Mouse (Mus musculus): Measurements from ENCODE around the gene Adam33. TPM values are rescaled to one million over a fixed set of nuclear protein-coding genes. Genes with fewer than 3 reads are reported as not detected.

The Adam33 gene
- total RNA-seq, 2 experiments from 2014 or later = 0.99 to 2.3 TPM

DNA sequence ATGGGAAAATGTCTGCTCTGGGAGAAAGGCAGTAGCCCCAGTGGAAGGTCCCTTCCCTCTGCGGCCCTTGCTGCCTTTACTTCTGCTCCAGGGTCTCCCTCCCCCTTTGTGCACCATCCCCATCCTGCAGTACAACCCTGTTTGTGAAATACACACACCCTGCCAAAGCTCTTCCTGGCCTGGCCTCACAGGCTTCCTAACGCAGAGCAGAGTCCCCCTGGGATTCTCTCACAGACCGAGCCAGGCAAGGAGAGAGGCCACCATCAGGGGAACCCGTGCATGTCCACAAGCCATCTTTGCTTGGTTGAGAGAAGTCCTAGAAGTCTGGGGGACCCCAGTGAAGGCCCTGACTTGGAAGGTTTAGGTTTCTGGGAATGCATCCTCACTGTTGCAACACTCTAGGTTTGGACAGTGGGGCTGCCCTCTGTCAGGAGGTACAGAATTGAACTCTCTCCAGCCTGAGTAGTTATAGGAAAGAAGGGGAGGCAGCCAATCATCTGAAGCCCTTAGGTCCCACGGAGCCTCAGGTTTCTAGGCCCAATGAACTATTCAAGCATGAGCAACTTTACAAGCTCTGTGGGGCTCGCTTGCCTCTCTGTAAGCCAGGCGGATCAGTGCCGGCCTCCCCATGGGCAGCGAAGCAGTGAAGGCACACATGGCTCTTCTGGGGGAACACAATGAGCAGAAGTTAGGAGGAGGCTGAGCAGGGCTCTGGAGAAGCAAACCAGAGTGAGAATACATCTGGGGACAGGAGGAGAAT lies 3.7 kb downstream of the Adam33 start:
- intact Hi-C loops (cut with DNase I) = no loop called here
- DNase-seq (ENCODE audit: low spot score) = no peak

DNA sequence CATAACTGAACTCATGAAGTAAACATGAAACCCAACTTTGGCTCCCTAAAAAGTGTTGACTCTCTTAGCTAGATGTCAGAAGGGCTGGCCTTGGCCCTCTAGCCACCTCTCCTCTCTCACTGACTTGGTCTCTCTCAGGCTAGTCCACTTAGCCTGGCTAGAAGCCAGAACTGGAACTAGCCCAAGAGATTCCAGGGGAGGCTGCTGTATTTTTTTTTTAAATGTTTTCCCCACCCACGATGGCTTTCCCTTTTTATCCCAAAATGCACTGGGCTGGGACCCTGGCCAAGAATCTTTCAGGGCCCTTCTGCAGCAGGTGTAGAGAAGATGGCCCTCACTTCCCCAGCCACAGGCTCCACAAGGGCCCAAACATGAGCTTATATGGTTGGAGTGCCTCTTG lies 4.2 kb downstream of the Adam33 start:
- intact Hi-C loops (cut with DNase I) = no loop called here

DNA sequence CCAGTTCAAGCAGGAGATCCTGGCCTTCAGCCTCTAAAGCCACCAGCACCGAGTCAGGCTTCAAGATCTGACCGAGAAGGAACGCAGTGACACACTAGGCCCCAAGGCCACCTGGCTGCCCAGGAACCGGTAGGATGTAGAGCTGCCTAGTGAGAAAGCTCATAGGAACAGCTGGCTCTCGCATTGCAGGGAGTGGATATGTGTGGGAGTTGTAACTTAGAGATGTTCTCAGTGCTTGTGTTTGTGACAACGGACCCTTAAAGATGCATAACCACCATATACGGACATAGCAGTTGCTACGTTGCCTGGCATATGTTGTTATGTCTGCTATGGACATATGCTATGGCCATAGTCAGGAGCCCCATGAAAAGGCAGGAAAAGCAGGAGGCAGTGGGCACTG lies 4.9 kb downstream of the Adam33 start:
- intact Hi-C loops (cut with DNase I) = no loop called here
- DNase-seq (ENCODE audit: low spot score) = no peak

More for the DNA sequence above, 4.2 kb downstream of the Adam33 start:
- peak; percentile 60 for DNase-seq (ENCODE audit: low spot score)

- no peak for DNase-seq (ENCODE audit: low spot score)
- intact Hi-C loops (cut with DNase I) = no loop called here
Observed at GRCm38 (mm10) chr2:131056191-131056590, 7.4 kb downstream of the Adam33 start.

DNA sequence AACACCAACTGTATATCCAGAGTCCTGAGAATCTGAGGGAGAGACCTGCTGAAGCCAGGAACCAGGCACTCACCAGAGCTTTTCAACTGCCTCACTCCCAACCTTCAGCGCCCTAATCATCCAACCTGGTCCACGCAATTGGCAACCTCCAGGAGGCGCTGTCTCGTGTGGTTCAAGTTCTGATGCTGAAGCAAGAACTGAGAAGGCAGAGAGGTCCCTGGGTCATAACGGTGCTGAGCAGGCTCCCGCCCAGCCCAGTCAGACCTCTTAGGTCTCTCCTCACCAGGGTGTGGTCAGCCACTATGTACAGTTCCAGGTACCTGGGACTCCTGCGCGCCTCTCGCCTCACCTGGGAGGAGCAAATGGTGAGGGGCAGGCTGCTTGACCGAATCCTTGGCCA lies 8.0 kb downstream of the Adam33 start:
- intact Hi-C loops (cut with DNase I) = no loop called here
- no peak for DNase-seq (ENCODE audit: low spot score)

DNA sequence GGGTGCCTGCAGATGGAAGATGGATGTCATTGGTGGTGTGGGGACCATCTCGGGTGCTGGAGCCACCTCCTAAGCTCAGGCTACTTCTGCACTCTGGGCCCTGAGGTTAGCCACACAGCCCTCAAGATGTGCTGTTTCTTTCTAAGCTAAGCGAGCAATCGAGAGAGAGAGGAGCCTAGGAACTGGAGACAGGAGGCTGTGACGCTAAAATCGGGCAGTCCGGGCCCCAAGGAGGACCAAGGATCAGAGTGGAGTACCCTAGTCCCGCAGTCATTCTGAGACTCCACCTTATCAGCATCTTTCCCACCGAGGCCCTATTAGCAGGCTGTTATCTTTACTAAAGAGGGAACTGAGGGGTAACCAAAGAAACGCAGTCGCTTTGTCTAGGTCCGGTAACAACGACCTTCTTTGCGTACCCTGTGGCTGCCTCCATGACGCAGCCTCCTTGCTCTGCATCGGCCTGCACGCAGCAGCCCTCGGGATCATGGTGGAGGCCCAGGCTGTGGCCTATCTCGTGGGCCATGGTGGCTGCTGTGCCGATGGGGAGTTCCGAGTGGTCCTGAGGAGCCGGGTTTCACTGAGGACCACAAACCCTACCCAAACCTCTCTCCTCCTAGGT lies 8.9 kb downstream of the Adam33 start:
- intact Hi-C loops (cut with DNase I) = loop anchor here (5.0 kb wide), 1 partner anchor 113 kb away; no protein-coding TSS in a partner anchor
- no peak for DNase-seq (ENCODE audit: low spot score)

GRCm38 (mm10) chr2:131053851-131054645 lies 9.6 kb downstream of the Adam33 start:
- no peak for DNase-seq (ENCODE audit: low spot score)
- intact Hi-C loops (cut with DNase I) = loop anchor here (5.0 kb wide), 1 partner anchor 113 kb away; no protein-coding TSS in a partner anchor

DNA sequence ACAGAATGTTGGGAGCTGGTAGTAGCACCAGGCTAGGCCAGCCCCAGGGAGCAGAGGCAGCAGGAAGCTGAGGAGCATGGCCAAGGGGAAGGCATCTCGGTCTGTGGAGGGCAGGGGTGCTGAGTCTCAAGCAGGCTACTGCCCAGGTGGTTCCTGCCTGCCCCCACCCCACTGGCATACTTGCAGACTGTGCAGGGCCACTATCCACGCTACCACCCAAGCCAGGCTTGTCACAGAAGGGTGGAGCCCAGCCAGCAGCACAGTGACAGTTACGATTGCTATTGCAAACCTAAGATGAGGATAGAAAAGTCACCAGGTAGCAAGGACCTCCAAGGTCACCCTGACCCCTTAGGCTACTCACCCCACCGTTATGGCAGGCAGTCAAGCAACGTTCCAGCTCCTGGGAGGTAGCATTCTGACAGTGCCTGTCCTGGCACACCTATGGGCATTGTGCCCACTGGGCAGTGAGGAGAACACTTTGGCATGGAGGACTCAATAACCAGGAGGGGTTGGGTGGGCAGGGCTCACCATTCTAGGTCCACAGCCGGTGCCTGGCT lies 10.7 kb downstream of the Adam33 start:
- DNase-seq (ENCODE audit: low spot score) = no peak
- intact Hi-C loops (cut with DNase I) = loop anchor here (5.0 kb wide), 1 partner anchor 114 kb away; no protein-coding TSS in a partner anchor

DNA sequence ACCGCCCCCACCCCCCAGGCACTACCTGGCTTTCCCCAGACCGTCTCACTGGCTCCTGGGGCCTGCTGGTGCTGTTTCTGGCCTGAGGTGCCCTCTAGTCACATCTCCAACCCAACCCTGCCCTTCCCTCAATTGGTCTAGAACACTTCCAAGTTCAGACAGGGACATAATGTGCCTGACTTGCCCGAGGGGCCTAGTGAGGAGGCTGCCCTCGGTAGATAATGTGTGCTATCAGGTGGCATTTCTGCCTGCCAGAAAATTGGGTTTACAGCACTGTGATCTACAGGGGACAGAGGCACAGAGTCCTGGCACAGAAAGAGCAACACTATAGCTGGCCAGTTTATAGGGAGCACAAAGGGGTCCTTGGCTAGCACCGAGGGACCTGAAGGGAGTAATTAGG lies 11.6 kb downstream of the Adam33 start:
- intact Hi-C loops (cut with DNase I) = loop anchor here (5.0 kb wide), 1 partner anchor 115 kb away; no protein-coding TSS in a partner anchor
- DNase-seq (ENCODE audit: low spot score) = no peak

GRCm38 (mm10) chr2:131046025-131046424 lies 17.6 kb downstream of the Adam33 start:
- DNase-seq (ENCODE audit: low spot score) = no peak
- intact Hi-C loops (cut with DNase I) = no loop called here

- intact Hi-C loops (cut with DNase I) = no loop called here
- DNase-seq (ENCODE audit: low spot score) = no peak
Observed at GRCm38 (mm10) chr2:131044989-131045720, 18.5 kb downstream of the Adam33 start.

- intact Hi-C loops (cut with DNase I) = no loop called here
- no peak for DNase-seq (ENCODE audit: low spot score)
Observed at GRCm38 (mm10) chr2:131044354-131044852, 19.2 kb downstream of the Adam33 start.

GRCm38 (mm10) chr2:131042988-131043387 lies 20.6 kb downstream of the Adam33 start, which contains the start of gene Gfra4:
Gene Gfra4, minus strand, starts transcription at chr2:131043088.
- no peak for DNase-seq (ENCODE audit: low spot score)
- intact Hi-C loops (cut with DNase I) = no loop called here

- intact Hi-C loops (cut with DNase I) = no loop called here
- no peak for DNase-seq (ENCODE audit: low spot score)
Observed at GRCm38 (mm10) chr2:131040854-131041825, 22.5 kb downstream of the Adam33 start.

DNA sequence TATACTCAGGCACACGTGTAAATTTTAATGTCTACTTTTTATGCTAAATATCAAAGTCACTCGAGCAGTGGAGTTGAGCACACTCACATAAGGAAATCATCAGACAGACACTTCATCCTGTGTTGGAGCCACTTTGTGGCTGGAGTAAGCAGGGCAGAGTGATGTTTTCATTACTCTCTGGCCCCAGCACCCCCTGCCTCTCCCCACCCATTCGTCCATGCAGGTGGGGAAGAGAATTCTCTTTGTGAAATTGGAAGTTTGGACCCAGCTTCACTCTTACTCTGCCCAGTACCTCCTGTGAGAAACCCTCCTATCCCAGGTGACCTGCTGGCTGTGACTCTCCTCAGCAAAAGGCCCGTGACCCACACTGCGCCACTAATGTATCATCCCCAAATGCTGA lies 24.9 kb downstream of the Adam33 start:
- no peak for DNase-seq (ENCODE audit: low spot score)
- intact Hi-C loops (cut with DNase I) = no loop called here

GRCm38 (mm10) chr2:131038197-131038596 lies 25.4 kb downstream of the Adam33 start:
- DNase-seq (ENCODE audit: low spot score) = no peak
- intact Hi-C loops (cut with DNase I) = no loop called here

GRCm38 (mm10) chr2:131037226-131037990 lies 26.2 kb downstream of the Adam33 start:
- intact Hi-C loops (cut with DNase I) = no loop called here
- DNase-seq (ENCODE audit: low spot score) = no peak
